Mouse (Mus musculus): ENCODE data around the gene Larp4b. TPM values are rescaled to one million over a fixed set of nuclear protein-coding genes. Genes with fewer than 3 reads are reported as not detected.
A peak's percentile ranks its signal among the peaks of the same experiment; 100 is the strongest.

The Larp4b gene
- polyA plus RNA-seq, 1 experiment from 2014 or later: 24.1 TPM

DNA sequence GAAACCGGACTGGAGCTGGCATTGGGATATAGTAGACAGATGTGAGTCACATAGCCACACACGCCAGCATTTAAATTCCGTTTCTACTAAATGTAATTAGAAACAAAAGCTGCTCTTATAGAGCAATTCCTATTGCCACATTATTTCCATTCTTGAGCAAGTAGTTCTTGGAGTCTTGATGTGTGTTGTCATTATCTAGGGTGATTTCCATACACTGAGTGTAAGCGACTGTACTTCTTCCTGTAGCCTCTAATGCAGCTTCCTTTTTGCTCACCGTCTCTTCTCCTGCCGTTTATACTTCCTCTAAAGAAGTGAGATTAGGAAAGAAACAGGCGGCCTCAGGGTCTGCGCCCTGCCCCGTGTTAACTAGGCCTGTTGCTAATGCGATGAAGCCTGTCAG lies 65.6 kb downstream of the Larp4b start:
- ATAC-seq (ENCODE audit: low read depth): peak; percentile 19; the same call in 1 of the 2 replicates
- WGBS (ENCODE audit: insufficient replicate concordance): 62% methylated on average over 10 of the region's 10 CpGs
- H3K36me3 ChIP-seq (ENCODE audit: control insufficient read depth, insufficient read depth): peaks cover 62% of the 10 kb centered on the region
- no peak overlapping the region for H3K27ac ChIP-seq (ENCODE audit: low read length)
- H3K27me3 ChIP-seq (ENCODE audit: control insufficient read depth, insufficient read depth, low read depth, low read length): no peaks in the 10 kb centered on the region
- no peaks in the 10 kb centered on the region for H3K4me1 ChIP-seq (ENCODE audit: control insufficient read depth, low read depth, low read length)
- H3K9me3 ChIP-seq (replicated peaks; ENCODE audit: control insufficient read depth, low read length): no peaks in the 10 kb centered on the region
- no peak overlapping the region for H3K4me3 ChIP-seq (ENCODE audit: low read depth, low read length)
- no peak overlapping the region for H3K9ac ChIP-seq (ENCODE audit: low read depth, low read length)
- H3K4me2 ChIP-seq (ENCODE audit: low read depth, low read length): no peak overlapping the region

DNA sequence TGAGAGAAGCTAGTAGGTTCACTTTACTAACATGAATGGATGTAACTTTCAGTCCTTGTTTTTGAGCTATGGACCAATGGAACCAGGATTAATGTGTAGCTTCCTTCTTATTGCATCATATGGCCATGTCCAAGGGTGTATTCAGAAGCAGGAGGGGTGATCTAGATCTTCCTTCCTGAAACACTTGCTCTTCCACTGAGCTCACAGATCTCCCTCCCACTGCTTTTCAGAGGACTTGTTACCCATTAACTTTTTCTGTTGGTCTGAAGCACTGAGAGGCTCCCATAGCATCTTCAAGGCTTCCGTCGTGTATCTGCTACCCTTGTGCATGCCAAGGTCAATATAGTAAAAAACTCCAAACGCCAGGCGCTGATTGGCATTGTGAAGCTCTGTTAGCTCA lies 69.2 kb downstream of the Larp4b start:
- no peak overlapping the region for H3K27ac ChIP-seq (ENCODE audit: low read length)
- peaks cover 79% of the 10 kb centered on the region for H3K36me3 ChIP-seq (ENCODE audit: control insufficient read depth, insufficient read depth)
- H3K4me1 ChIP-seq (ENCODE audit: control insufficient read depth, low read depth, low read length): no peaks in the 10 kb centered on the region
- ATAC-seq (ENCODE audit: low read depth): no peak
- H3K4me2 ChIP-seq (ENCODE audit: low read depth, low read length): no peak overlapping the region
- H3K4me3 ChIP-seq (ENCODE audit: low read depth, low read length): no peak overlapping the region
- no peaks in the 10 kb centered on the region for H3K27me3 ChIP-seq (ENCODE audit: control insufficient read depth, insufficient read depth, low read depth, low read length)
- H3K9ac ChIP-seq (ENCODE audit: low read depth, low read length): no peak overlapping the region
- no peaks in the 10 kb centered on the region for H3K9me3 ChIP-seq (replicated peaks; ENCODE audit: control insufficient read depth, low read length)
- 91% methylated on average over 4 of the region's 4 CpGs for WGBS (ENCODE audit: insufficient replicate concordance)

DNA sequence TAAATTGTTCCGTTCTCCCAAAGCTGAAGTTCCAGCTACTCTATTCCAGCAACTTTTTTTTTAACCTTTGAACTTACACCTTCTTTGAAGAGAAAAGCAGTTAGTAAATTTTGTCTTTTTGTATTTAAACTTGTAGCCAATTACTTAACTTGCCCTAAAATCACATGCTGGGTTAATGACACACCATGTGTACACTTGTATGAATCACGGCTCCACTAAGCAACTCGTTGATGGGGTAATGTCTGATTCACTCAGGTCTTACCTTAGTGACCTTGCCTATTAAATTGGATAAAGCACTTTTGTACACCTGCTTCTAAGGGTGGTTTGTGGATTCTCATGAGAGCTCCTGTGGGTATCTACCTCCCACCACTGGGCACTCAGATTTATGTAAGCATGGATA lies 74.2 kb downstream of the Larp4b start:
- 84% methylated on average over 3 of the region's 3 CpGs for WGBS (ENCODE audit: insufficient replicate concordance)
- H3K4me3 ChIP-seq (ENCODE audit: low read depth, low read length): no peak overlapping the region
- no peak for ATAC-seq (ENCODE audit: low read depth)
- H3K36me3 ChIP-seq (ENCODE audit: control insufficient read depth, insufficient read depth): peaks cover 77% of the 10 kb centered on the region
- no peak overlapping the region for H3K27ac ChIP-seq (ENCODE audit: low read length)
- H3K4me2 ChIP-seq (ENCODE audit: low read depth, low read length): no peak overlapping the region
- no peak overlapping the region for H3K9ac ChIP-seq (ENCODE audit: low read depth, low read length)
- H3K4me1 ChIP-seq (ENCODE audit: control insufficient read depth, low read depth, low read length): no peaks in the 10 kb centered on the region
- H3K27me3 ChIP-seq (ENCODE audit: control insufficient read depth, insufficient read depth, low read depth, low read length): no peaks in the 10 kb centered on the region
- no peaks in the 10 kb centered on the region for H3K9me3 ChIP-seq (replicated peaks; ENCODE audit: control insufficient read depth, low read length)

DNA sequence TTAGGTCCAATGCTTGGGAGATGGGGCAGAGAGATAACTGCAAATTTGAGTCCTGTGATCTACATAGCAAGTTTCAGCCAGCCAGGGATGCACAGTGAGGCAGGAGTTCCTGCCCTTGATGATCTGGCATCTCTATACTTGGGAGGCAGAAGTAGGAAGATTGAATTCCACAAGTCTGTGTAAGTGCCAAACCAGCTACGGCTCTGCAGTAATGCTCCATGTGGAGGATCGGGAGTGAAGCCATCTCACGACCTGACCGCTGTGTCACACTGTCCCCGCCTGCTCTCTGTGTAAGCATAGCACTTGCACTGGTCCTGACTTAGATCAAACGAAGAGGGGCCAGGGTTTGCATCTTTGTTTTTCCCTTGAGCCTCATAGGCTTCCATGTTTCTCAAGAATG lies 75.9 kb downstream of the Larp4b start:
- H3K4me1 ChIP-seq (ENCODE audit: control insufficient read depth, low read depth, low read length): no peaks in the 10 kb centered on the region; the same call in 1 of the 2 replicates
- ATAC-seq (ENCODE audit: low read depth): no peak
- no peak overlapping the region for H3K4me3 ChIP-seq (ENCODE audit: low read depth, low read length)
- WGBS (ENCODE audit: insufficient replicate concordance): 85% methylated on average over 6 of the region's 6 CpGs
- H3K9me3 ChIP-seq (replicated peaks; ENCODE audit: control insufficient read depth, low read length): no peaks in the 10 kb centered on the region
- H3K27ac ChIP-seq (ENCODE audit: low read length): no peak overlapping the region
- H3K4me2 ChIP-seq (ENCODE audit: low read depth, low read length): no peak overlapping the region
- no peak overlapping the region for H3K9ac ChIP-seq (ENCODE audit: low read depth, low read length)
- no peaks in the 10 kb centered on the region for H3K27me3 ChIP-seq (ENCODE audit: control insufficient read depth, insufficient read depth, low read depth, low read length)
- peaks cover 77% of the 10 kb centered on the region for H3K36me3 ChIP-seq (ENCODE audit: control insufficient read depth, insufficient read depth)

DNA sequence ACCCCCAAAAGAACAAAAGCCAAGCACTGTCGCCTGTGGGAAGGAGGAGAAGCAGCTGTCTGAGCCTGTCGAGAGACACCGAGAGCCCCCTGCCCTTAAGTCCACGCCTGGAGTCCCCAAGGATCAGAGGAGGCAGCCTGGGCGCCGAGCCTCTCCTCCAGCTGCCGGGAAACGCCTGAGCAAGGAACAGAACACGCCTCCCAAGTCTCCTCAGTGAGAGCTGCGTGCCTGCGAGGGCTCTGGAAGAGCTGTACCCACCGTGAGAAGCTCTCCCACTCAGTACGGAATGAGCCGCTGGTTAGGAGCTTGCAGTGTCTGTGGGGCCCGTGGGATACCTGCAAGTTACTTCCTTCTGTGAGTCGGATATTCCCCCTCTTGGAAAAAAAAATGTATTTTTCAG lies 77.0 kb downstream of the Larp4b start:
- 91% methylated on average over 16 of the region's 16 CpGs for WGBS (ENCODE audit: insufficient replicate concordance)
- peaks cover 71% of the 10 kb centered on the region for H3K36me3 ChIP-seq (ENCODE audit: control insufficient read depth, insufficient read depth)

DNA sequence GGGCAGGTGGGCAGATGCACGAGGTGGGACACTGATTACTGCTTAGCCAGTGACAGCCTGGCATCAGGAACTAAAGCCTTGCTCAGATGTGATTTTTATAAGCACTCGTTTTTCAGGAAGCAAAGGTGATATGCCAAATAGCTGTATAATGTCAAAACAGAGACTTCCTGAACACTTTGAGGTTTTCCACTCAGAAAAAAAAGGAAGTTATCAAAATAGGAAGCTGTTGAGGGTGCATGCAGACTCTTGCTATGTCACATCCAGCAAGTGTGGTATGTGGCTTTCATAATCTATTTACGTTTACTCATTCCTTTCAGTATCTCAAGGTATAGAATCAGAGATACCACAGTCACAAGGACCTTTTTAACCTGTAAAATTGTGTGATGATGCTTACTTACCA lies 79.7 kb downstream of the Larp4b start:
- Histone ChIP-seq H3K4me3 (ENCODE audit: low read depth, low read length) (no peak overlapping the region), H3K36me3 (ENCODE audit: control insufficient read depth, insufficient read depth) (peaks cover 49% of the 10 kb centered on the region)
- WGBS (ENCODE audit: insufficient replicate concordance): 31% methylated on average over 3 of the region's 3 CpGs

More for the DNA sequence above, 77.0 kb downstream of the Larp4b start:
- no peak overlapping the region for H3K27ac ChIP-seq (ENCODE audit: low read length)
- H3K4me1 ChIP-seq (ENCODE audit: control insufficient read depth, low read depth, low read length): no peaks in the 10 kb centered on the region; the same call in 1 of the 2 replicates
- H3K4me3 ChIP-seq (ENCODE audit: low read depth, low read length): no peak overlapping the region
- H3K9ac ChIP-seq (ENCODE audit: low read depth, low read length): no peak overlapping the region
- H3K4me2 ChIP-seq (ENCODE audit: low read depth, low read length): no peak overlapping the region
- H3K27me3 ChIP-seq (ENCODE audit: control insufficient read depth, insufficient read depth, low read depth, low read length): no peaks in the 10 kb centered on the region
- ATAC-seq (ENCODE audit: low read depth): no peak
- no peaks in the 10 kb centered on the region for H3K9me3 ChIP-seq (replicated peaks; ENCODE audit: control insufficient read depth, low read length)

DNA sequence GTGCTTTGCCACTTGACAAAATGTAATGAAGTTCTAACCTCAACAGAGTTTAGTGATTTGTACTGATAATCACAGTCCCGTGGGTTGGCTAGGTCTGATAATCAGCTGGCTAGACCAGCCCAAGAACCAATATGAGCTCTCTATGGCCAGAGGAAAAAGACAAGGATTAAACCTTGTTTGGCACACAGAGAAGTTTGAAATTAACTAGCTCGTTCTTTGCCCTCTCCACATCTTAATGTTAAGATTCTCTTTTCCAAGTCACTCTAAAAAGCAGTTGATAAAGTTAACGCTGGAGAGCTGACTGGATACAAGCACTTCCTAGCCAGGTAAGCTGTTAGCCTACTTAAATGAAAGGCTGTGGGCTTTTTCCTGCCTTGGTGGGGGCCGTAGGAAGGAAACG lies 81.5 kb downstream of the Larp4b start:
- peaks cover 33% of the 10 kb centered on the region for H3K36me3 ChIP-seq (ENCODE audit: control insufficient read depth, insufficient read depth)
- no peak for ATAC-seq (ENCODE audit: low read depth)
- H3K9ac ChIP-seq (ENCODE audit: low read depth, low read length): no peak overlapping the region
- no peaks in the 10 kb centered on the region for H3K9me3 ChIP-seq (replicated peaks; ENCODE audit: control insufficient read depth, low read length)
- 76% methylated on average over 5 of the region's 5 CpGs for WGBS (ENCODE audit: insufficient replicate concordance)
- no peaks in the 10 kb centered on the region for H3K27me3 ChIP-seq (ENCODE audit: control insufficient read depth, insufficient read depth, low read depth, low read length)
- H3K4me3 ChIP-seq (ENCODE audit: low read depth, low read length): no peak overlapping the region
- no peak overlapping the region for H3K27ac ChIP-seq (ENCODE audit: low read length)
- H3K4me1 ChIP-seq (ENCODE audit: control insufficient read depth, low read depth, low read length): no peaks in the 10 kb centered on the region; the same call in none of the 2 replicates
- no peak overlapping the region for H3K4me2 ChIP-seq (ENCODE audit: low read depth, low read length)

More for the DNA sequence above, 79.7 kb downstream of the Larp4b start:
- Histone ChIP-seq H3K4me2 (ENCODE audit: low read depth, low read length) (no peak overlapping the region), H3K27me3 (ENCODE audit: control insufficient read depth, insufficient read depth, low read depth, low read length) (no peaks in the 10 kb centered on the region), H3K9me3 (replicated peaks; ENCODE audit: control insufficient read depth, low read length) (no peaks in the 10 kb centered on the region), H3K4me1 (ENCODE audit: control insufficient read depth, low read depth, low read length) (no peaks in the 10 kb centered on the region; the same call in 1 of the 2 replicates), H3K9ac (ENCODE audit: low read depth, low read length) (no peak overlapping the region), H3K27ac (ENCODE audit: low read length) (no peak overlapping the region)
- ATAC-seq (ENCODE audit: low read depth): no peak

DNA sequence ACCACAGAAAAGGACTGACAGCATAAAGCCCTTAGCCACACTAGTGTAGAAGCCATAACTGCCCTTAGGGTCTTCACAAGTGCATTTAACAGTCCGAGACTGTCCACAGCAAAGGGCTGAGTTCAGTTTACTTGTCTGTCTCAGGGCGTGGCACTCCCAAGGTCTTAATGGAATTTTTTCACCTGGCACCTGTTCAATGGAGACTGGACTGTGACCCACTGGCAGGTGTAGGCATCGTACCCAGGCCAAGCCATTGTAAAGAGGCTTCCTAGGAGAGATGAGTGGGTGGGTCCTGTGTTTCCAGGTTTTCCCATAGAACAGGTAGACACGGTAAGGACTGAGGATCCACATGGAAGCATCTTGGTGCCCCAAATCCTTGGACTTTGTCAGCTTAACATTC lies 84.6 kb downstream of the Larp4b start:
- ATAC-seq (ENCODE audit: low read depth): no peak
- H3K36me3 ChIP-seq (ENCODE audit: control insufficient read depth, insufficient read depth): peaks cover 11% of the 10 kb centered on the region
- no peak overlapping the region for H3K4me3 ChIP-seq (ENCODE audit: low read depth, low read length)
- H3K4me1 ChIP-seq (ENCODE audit: control insufficient read depth, low read depth, low read length): no peaks in the 10 kb centered on the region; the same call in 1 of the 2 replicates
- WGBS (ENCODE audit: insufficient replicate concordance): 81% methylated on average over 4 of the region's 4 CpGs
- H3K27ac ChIP-seq (ENCODE audit: low read length): no peak overlapping the region
- H3K9ac ChIP-seq (ENCODE audit: low read depth, low read length): no peak overlapping the region
- H3K27me3 ChIP-seq (ENCODE audit: control insufficient read depth, insufficient read depth, low read depth, low read length): no peaks in the 10 kb centered on the region
- no peak overlapping the region for H3K4me2 ChIP-seq (ENCODE audit: low read depth, low read length)
- no peaks in the 10 kb centered on the region for H3K9me3 ChIP-seq (replicated peaks; ENCODE audit: control insufficient read depth, low read length)

DNA sequence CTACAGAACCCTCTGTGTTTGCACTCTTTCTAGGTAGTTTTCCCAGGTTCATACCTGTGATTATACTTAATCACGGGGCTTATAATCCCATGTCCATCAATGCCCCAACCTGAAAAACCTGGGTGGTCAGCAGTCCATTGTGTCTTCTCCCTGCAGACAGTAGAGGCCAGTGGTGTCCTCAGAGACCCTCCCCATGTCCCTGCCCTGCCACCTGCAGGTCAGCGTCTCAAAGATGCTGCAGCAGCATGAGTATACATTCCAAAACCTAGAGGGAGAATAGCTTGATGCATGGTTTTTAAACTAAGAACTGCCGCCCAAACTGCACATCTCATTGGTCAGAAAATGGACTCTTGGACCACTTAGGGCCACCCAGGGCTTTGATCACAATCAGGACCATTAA lies 85.0 kb downstream of the Larp4b start:
- Histone ChIP-seq H3K36me3 (ENCODE audit: control insufficient read depth, insufficient read depth) (peaks cover 11% of the 10 kb centered on the region), H3K9me3 (replicated peaks; ENCODE audit: control insufficient read depth, low read length) (no peaks in the 10 kb centered on the region), H3K27me3 (ENCODE audit: control insufficient read depth, insufficient read depth, low read depth, low read length) (no peaks in the 10 kb centered on the region), H3K4me2 (ENCODE audit: low read depth, low read length) (no peak overlapping the region), H3K4me1 (ENCODE audit: control insufficient read depth, low read depth, low read length) (no peaks in the 10 kb centered on the region; the same call in 1 of the 2 replicates), H3K27ac (ENCODE audit: low read length) (no peak overlapping the region), H3K4me3 (ENCODE audit: low read depth, low read length) (no peak overlapping the region), H3K9ac (ENCODE audit: low read depth, low read length) (no peak overlapping the region)
- WGBS (ENCODE audit: insufficient replicate concordance): 68% methylated on average over 3 of the region's 3 CpGs
- no peak for ATAC-seq (ENCODE audit: low read depth)
